Mouse (Mus musculus): ENCODE results near the gene Wnt6. TPM values are rescaled to one million over a fixed set of nuclear protein-coding genes. Genes with fewer than 3 reads are reported as not detected.
A peak's percentile ranks its signal among the peaks of the same experiment; 100 is the strongest.

The Wnt6 gene
- polyA plus RNA-seq, 3 experiments from 2014 or later: not detected

DNA sequence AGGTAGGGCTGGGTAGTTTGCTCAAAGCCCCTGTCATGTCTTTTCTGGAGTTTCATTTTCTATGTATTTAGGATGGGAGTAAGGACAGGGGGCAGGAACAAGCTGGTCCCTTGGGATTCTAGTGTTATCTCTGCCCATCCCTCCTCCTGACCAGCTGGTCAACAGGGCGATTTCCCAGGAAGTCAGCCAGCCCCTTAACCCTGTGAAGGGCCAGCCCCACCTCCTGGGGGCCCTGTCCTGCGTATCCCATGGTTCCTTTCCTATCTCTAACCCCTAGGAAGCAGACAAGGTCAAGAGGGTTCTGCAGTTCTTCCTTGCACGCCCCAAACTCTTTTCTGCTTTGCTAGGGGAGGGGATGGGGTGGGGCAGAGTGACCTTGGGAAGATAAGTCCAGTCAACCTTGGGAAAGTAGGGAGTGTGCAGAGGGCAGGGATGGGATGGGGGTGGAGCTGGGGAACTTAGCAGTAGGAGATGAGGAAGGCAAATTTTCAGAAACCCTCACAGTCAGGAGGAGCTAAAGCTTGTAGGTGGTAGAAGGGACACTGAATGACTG, 7.3 kb downstream of the Wnt6 start:
- no peak for ATAC-seq

DNA sequence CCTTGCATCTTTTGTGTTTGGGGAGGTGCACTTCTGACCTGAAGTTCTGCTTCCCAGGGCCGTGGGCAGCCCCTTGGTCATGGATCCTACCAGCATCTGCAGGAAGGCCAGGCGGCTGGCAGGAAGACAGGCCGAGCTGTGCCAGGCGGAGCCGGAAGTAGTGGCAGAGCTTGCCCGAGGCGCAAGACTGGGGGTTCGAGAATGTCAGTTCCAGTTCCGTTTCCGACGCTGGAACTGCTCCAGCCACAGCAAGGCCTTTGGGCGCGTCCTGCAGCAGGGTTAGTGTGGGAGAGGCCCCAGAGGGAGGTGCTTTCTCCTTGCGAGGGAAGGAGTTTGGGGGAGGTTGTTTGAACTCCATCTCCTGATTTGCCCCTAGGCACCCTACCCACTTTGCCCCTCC, 10.4 kb downstream of the Wnt6 start:
- no peak for ATAC-seq

GRCm38 (mm10) chr1:74783554-74783953, 11.9 kb downstream of the Wnt6 start:
- no peak for ATAC-seq

DNA sequence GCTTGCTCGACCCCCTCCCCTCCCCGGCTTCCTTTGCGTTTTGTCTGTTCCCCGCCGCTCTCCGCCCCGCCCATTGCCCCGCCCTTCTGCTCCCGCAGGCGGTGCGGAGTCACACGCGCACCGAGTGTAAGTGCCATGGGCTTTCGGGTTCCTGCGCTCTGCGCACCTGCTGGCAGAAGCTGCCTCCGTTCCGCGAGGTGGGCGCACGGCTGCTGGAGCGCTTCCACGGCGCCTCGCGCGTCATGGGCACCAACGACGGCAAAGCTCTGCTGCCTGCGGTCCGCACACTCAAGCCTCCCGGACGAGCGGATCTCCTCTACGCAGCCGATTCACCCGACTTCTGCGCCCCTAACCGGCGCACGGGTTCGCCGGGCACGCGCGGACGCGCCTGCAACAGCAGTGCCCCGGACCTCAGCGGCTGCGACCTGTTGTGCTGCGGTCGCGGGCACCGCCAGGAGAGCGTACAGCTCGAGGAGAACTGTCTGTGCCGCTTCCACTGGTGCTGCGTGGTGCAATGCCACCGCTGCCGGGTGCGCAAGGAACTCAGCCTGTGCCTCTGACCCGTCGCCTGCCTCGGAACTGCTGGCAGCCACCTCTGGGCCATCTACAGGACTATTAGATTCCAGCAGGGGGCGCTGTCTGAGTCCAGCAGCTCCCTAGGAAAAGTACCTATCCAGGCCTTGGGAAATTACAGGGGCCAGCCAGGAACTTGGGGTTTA, 12.5 kb downstream of the Wnt6 start:
- ATAC-seq: peak; percentile 27

DNA sequence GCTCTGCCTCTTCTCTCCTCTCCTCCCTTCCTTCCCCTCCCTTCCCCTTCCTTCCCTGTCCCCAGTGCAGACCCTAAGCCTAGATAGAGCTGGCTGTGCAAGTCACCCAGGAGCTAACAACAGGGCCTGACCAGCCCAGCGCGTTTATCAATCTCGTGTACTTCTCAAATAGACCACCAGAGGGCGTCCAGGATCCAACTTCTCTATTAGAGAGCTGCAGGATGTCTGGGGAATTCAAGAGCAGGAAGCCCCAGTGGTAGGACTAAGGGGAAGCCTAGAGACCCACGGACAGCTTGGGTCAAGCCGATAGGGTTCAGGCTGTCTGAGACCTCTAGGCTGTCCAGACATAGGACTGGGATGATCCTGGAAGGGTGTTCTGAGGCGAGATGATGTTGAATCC, 16.2 kb downstream of the Wnt6 start:
- ATAC-seq: peak; percentile 80

DNA sequence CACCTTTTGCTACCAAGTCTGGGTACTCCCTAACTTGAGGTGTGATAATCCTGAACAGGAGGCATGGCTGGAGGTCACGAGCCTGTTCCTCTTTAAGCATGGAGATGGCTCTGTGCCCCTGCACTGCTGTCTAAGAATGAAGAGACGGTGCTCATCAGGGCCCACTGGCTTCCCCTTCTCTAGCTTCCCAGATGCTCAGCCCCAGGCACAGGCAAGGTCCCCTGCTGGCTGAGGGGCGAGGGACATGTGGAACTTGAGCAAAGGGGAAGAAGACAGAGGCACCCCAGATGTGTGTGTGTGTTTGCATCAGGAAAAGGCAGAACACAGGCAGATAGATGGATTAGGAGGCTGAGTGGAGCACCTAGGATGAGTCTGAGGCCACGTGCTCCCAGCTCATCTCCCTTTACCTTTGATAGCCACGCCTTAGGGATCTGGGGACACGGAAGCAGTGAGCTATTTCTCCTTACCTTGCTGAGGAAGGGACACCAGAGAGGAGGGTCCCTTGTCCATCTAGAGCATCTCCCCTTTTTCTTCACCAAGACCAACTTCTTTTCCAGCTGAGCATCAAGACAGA, 17.0 kb downstream of the Wnt6 start:
- ATAC-seq: no peak

- ATAC-seq: no peak
These were observed 18.4 kb downstream of the Wnt6 start for GRCm38 (mm10) chr1:74790095-74790494.

DNA sequence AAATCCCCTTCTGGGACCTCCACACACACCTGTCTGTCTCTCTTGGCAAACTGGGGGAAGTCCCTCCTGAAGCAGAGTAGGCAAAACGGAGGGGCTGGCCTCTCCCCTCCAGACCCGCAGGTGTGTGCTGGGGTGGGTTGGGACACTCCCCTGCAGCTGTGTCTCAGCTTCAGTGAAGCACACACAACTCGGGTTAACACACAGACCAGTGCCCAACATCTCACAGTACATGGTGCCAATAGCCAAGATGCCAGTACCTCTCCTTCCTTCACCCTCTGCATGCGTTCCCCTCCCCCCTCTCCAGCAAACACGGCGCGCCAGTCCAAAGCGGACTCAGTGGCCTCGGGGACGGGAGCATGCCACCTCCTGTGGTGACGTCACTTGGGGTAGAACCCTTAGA, 19.6 kb downstream of the Wnt6 start, which contains the start of gene Wnt10a:
Wnt10a (plus strand) TSS at position 268 of the 400 bp plus-strand sequence.
- ATAC-seq: no peak

- ATAC-seq: no peak
These were observed 21.4 kb downstream of the Wnt6 start for GRCm38 (mm10) chr1:74792831-74793660.

GRCm38 (mm10) chr1:74794487-74795144, 22.9 kb downstream of the Wnt6 start:
- ATAC-seq: no peak

DNA sequence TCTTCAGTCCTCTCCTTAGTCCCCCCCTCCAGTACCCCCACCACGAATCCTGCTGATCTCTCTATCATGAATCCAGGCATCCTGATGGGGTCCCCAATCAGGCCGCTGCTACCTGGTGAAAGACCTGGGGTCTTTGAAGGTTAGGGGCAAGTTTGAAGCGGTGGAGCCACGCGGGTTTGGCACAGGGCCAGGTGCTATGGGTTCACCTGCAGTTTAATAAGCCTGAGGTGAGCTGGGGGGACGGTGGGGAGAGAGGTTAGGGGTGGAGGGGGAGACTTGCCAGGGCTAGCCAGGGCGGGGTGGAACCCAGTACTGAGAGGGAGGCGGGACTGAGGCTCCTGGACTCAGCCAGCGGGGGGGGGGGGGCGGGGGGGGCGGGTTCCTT, 23.4 kb downstream of the Wnt6 start:
- no peak for ATAC-seq

DNA sequence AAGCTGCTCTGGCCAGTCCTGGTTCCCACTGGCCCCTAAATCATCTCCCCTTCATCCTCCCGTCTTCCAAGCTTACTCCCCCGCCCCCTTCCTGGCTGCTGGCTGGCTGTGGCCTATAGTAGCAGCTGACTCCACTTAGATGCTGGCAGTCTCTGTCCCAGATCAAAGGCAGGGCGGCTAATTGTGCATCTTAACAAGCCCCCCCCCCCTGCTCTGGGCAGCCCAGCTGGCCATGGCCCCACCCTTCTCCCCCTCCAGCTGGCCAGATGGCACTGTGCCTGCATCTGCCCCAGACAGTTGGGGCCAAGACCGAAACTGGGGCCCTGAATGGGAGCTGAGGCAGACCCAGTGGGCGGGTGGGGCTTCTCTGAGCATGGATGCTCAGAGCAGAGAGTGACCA, 25.8 kb downstream of the Wnt6 start:
- no peak for ATAC-seq

DNA sequence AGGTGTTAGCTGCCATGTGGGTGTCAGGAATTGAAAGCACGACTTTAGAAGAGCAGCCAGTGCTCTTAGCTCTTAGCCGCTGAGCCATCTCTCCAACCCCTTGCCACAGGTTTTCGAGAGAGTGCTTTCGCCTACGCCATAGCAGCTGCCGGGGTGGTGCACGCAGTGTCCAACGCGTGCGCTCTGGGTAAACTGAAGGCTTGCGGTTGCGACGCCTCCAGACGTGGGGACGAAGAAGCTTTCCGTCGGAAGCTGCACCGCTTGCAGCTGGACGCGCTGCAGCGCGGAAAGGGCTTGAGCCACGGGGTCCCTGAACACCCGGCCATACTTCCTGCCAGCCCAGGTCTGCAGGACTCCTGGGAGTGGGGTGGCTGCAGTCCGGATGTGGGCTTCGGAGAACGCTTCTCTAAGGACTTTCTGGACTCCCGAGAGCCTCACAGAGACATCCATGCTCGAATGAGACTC, 28.8 kb downstream of the Wnt6 start:
- ATAC-seq: peak; percentile 11

DNA sequence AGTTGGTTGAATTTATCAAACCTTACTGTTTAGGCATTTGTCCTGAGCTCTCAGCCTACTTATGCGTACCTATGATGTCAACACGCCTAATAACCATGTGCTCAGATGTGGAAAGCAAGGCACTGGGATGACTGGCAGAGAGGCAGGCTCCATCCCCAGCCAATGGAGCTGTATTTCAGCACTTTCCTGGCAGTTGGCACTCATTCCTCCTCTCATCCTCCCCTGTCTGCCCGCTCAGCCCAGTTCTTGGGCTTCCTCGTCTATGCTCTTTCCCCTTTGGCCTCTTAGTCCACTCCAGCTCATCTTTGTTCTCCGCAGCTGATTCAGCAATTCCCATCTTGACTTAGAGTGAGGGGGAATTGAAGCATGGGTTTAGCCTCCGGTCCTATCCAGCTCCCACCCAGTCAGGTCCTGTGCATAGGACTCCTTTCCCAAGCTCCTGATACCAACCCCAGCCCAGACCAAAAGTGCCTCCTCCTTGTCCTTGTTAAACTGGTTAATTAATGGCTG, 30.0 kb downstream of the Wnt6 start:
- no peak for ATAC-seq

- ATAC-seq: peak; percentile 73
These were observed 31.3 kb downstream of the Wnt6 start for GRCm38 (mm10) chr1:74802795-74803656.

- ATAC-seq: no peak
These were observed 32.6 kb downstream of the Wnt6 start for GRCm38 (mm10) chr1:74804211-74804870.

- no peak for ATAC-seq
These were observed 33.7 kb downstream of the Wnt6 start for GRCm38 (mm10) chr1:74805340-74805835.

GRCm38 (mm10) chr1:74805843-74806242, 34.2 kb downstream of the Wnt6 start:
- ATAC-seq: no peak

DNA sequence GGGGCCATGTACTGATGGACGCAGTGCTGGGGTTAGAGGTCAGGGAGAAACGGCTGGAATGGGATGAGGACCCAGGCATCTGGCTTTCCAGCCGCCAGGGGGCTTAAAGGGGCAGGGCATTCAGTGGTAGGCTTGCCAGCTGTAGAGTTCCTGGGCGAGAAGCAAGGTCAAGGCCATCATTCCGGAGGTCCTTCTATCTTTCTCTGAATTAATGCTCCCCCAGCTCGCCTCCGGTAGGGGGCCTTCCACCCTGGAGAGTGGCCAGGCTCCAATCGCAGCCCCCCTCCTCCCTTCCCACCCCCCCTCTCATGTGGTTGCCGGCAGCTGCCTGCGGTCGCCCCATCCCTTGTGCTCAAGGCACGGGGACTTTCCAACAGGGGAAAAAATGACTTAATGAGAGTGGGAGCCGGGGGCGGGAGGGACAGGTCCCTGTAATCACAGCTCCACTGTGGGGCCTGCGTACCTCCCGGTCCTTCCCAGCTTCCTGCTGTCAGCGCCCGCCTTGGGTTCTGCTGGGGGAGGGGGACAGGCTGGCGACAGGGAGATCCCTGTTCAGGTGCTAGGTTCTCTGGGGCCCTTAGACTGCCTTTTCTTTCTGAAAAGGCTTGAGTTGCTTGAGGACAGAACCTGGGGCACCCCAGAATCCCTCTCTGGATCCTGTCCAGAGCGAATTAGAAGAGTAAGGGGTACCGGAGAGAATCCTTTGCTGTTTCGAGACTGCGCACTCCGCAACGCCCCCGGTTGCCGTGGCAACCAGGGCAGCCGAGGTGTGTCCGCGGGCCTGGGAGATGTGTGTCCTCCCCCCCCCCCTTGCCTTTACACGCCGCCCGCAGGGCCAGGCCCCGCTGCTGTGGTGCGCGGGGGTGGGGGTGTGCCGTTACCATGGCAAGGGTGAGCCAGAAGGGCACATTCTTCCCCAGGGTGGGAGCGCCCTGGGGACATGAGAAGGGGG, 34.9 kb downstream of the Wnt6 start:
- ATAC-seq: peak; percentile 51
